Mouse (Mus musculus) heart, postnatal 14 days (tissue): ENCODE data around the gene Gm17727. TPM values are rescaled to one million over a fixed set of nuclear protein-coding genes. Genes with fewer than 3 reads are reported as not detected.
"Not testable (repeated sequence)": the region's sequence is repeated elsewhere in the genome, so short reads cannot be mapped to it uniquely, and the experiment has no call there.

Experiments used
- DNase-seq, 2 experiments: peaks; one replicate each; pipeline ENCODE4 v3.0.0; 2021 to 2022
- intact Hi-C: fragments of 180-260 bp; cut with DNase I; formaldehyde crosslinking; loops from one replicate; pipeline ENCODE4 v1.15.1; 2025
- long read RNA-seq, 2 experiments: library from polyadenylated mRNA; stranded (forward); transcript quantifications; one replicate each; pipeline ENCODE4 v2.0.0; 2021
- total RNA-seq, 2 experiments: library from RNA; stranded (reverse); gene quantifications; 2 replicates each; pipeline ENCODE4 v1.2.3; 2021

Gene Gm17727
- not detected for total RNA-seq
- long read RNA-seq, experiment 1 = 0 reads
- long read RNA-seq, experiment 2 = 0 reads

DNA sequence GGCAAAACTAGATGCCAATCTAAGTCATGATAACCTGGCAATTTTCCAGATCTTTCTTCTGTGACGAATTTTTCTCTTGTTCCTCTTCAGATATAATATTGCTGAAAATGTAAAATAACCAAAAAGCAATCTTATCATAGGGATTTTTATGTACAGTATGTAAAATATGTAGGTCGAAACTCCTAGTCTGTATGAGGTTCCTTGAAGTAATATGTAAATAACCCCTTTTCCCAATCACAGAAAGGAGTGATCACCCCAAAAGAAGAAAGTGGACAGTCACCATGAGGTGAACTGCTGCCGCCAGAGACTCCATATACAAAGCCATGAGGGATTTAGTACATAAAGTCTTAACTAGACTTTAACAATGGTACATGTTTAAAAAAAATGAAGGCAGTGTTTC, at the start of gene Gm17727:
Gm17727 (minus strand) TSS at position 101 of the 400 bp plus-strand sequence.
- DNase-seq = no peak
- intact Hi-C loops = no loop called here

- intact Hi-C loops, DNase-seq: not testable (repeated sequence)
Observed at GRCm38 (mm10) chr9:35817881-35818280, 40.0 kb upstream of the Gm17727 start.

DNA sequence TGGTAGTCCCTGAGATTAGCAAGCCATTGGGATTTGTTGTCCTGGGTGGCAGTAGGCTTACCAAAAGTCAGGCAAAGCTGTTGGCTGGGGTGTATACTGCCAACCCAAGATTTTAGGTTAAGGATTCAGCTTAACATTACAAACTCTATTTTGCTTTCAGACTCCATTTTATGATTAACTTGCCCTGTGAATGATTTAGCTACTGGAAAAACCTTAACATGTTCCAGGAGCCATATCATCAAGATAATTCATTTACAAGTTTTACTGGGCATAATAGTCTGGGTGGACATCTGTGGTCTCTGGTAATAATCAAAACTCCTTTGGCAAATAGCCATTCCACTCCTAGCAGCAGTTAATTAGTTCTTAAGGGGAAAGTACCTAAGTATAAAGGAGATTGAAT, 20.2 kb upstream of the Gm17727 start:
- DNase-seq = no peak

GRCm38 (mm10) chr9:35790001-35790400, 12.1 kb upstream of the Gm17727 start, which contains the start of the genes Gm27235 and D730048I06Rik:
TSS of gene Gm27235 (minus strand) at chr9:35790101.
TSS of gene D730048I06Rik (minus strand) at chr9:35790112.
- intact Hi-C loops = no loop called here
- DNase-seq = no peak

More for the DNA sequence above, 20.2 kb upstream of the Gm17727 start:
- intact Hi-C loops = no loop called here

DNA sequence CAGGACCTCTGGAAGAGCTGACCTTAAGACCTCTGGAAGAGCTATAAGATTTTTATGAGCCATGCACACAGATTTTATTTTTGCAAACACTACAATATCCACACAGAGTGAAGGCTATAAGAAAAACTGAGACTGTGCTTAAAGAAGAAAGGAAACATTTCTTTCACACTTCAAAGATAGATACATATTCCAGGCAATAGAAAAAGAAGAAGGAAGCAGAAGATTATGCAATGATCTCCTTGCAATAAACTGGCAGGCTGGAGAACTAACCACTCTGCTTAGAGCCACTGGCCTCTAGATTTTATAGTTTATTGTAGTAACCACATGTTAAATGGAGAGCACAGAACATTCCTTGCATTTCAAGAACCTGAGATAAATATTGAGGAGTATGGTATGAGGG, 21.1 kb downstream of the Gm17727 start:
- intact Hi-C loops = no loop called here
- no peak for DNase-seq

- intact Hi-C loops = no loop called here
- DNase-seq = no peak
Observed at GRCm38 (mm10) chr9:35740749-35741148, 37.2 kb downstream of the Gm17727 start, which contains the start of gene Gm17677. TSS of gene Gm17677 (plus strand) at chr9:35741049.

Other genes with a start within 250 kb of the Gm17727 start
- not detected for gene Ddx25, start 219.6 kb downstream of the Gm17727 start, total RNA-seq
- gene Pus3, start 219.5 kb downstream of the Gm17727 start, total RNA-seq = 1 to 10 TPM; 7.1 to 7.9 TPM
- gene Pate2, start 207.8 kb downstream of the Gm17727 start, total RNA-seq = not detected
- gene Hyls1, start 207.7 kb downstream of the Gm17727 start, total RNA-seq = 1 to 10 TPM; 2.8 to 3.0 TPM
- not detected for gene Pate4, start 166.2 kb downstream of the Gm17727 start, total RNA-seq
- gene Pate3, start 129.9 kb downstream of the Gm17727 start, total RNA-seq = not detected
- not detected for gene Pate1, start 90.7 kb downstream of the Gm17727 start, total RNA-seq
- not detected for gene Gm17677, start 37.1 kb downstream of the Gm17727 start, total RNA-seq
- gene Gm27235, start 12.0 kb upstream of the Gm17727 start, total RNA-seq = not detected
- not detected for gene D730048I06Rik, start 12.0 kb upstream of the Gm17727 start, total RNA-seq
- not detected for gene 9230110F15Rik, start 66.0 kb upstream of the Gm17727 start, total RNA-seq
- gene 9230113P08Rik, start 130.3 kb upstream of the Gm17727 start, total RNA-seq = not detected